Mouse (Mus musculus): Measurements from ENCODE around the gene Nipbl.

Gene Nipbl

DNA sequence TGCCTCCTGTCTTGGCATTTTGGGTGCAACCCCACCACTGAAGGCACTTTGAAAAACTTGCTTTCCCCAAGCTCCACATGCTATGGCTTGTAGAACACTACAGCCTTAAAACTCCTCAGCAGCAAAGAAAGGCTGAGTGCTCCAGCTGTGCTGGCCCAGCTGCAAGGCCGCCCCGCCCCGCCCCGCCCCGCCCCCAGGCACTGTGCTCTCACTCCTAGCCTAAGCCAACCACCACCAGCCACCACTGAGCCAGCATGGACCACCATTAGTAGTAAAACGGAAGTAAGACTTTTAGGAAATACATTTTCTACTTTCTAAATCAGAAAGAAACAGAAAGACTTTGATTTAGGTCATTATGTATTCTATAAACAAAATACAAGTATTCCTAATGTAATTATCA is 23.4 kb downstream of the Nipbl start:
- no peak for DNase-seq (ENCODE audit: extremely low read depth, low read depth, low spot score)

DNA sequence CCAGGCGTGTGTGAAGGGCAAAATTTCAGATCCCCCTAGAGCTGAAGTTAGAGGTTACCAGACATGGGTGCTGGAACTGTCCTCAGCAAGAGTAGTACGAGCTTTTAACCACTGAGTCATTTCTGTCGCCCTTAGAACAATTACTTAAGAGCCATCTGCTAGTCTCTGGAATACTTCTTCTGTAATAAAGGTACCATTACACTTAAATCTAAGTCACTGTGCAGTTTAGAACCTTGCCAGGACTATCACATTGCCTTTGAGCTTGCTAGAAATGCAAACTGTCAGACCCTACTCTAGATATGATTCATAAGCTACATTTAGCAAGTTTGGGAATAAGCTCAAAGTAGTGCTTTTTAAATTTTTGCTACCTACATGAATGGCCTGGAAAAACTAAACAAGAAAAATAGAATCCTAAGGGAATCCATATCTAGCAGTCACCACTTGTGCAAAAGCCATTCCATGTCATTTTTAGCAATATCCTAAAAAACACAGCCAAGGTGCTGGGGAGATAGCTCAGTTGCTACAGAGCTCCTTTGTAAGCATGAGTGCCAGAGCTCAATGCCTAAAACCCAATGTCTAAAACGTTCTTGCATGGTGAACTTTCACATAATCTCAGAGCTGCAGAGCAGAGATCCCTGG is 27.6 kb downstream of the Nipbl start:
- no peak for DNase-seq (ENCODE audit: extremely low read depth, low read depth, low spot score)

DNA sequence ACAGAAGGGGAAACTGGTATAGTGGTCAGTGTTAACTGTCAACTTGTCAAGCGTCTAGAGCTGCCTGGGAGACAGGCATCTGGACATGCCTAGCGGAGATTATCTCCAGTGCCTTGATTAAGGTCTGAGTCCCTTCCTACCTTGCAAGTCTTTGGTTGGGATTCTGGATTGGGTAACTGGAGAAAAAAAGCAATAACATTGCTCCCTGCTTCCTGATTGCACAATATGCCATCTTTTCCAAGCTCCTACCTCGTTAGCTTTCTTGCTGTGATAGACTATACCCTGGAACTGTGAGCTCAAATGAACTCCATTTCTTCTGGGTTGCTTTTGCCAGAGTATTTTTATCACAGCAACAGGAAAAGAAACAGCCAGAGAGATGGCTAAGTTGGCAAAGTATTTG is 30.9 kb downstream of the Nipbl start:
- DNase-seq (ENCODE audit: extremely low read depth, low read depth, low spot score) = peak; percentile 56

DNA sequence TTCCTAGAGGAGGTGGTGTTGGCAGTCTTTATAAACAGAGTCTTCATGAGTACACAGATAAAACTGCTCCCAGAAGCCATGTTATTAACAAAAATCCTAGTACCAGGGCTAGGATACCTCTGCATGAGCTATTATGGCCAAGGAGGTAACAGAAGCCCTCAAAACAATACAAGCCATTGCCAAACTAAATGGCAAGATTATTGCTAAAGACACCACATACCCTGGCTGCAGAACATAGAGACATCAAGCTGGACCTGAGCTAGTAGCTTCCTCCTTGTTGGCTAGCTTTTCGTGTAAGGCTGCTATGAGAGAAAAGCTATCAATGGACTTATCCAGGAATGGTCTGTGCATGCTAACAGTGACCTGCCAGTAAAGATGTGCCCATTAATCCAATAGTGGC is 32.4 kb downstream of the Nipbl start:
- no peak for DNase-seq (ENCODE audit: extremely low read depth, low read depth, low spot score)

- DNase-seq (ENCODE audit: extremely low read depth, low read depth, low spot score) = no peak
These were observed 33.0 kb downstream of the Nipbl start for GRCm38 (mm10) chr15:8411168-8411837.

- no peak for DNase-seq (ENCODE audit: extremely low read depth, low read depth, low spot score)
These were observed 37.2 kb downstream of the Nipbl start for GRCm38 (mm10) chr15:8407082-8407481.

GRCm38 (mm10) chr15:8406219-8406618 is 38.0 kb downstream of the Nipbl start:
- no peak for DNase-seq (ENCODE audit: extremely low read depth, low read depth, low spot score)

DNA sequence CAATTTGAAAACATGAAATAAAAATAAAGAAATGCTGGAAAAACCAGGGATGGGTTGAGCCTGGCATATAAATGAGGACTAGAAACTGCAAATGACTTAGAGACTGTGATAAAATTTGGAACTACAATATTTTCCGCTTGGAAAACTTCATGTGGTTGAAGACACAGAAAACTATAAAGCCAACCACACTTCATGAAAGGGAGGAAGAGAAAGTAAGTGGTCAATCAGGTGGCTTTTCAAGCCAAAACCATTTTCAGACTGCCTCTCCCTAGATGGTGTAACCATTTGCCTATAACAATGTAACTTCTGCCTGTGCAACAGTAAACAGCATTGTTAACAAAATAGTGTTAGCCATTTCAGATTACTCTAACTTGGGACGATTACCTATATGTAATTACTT is 41.7 kb downstream of the Nipbl start:
- no peak for DNase-seq (ENCODE audit: extremely low read depth, low read depth, low spot score)

GRCm38 (mm10) chr15:8401536-8401935 is 42.7 kb downstream of the Nipbl start:
- DNase-seq (ENCODE audit: extremely low read depth, low read depth, low spot score) = no peak

DNA sequence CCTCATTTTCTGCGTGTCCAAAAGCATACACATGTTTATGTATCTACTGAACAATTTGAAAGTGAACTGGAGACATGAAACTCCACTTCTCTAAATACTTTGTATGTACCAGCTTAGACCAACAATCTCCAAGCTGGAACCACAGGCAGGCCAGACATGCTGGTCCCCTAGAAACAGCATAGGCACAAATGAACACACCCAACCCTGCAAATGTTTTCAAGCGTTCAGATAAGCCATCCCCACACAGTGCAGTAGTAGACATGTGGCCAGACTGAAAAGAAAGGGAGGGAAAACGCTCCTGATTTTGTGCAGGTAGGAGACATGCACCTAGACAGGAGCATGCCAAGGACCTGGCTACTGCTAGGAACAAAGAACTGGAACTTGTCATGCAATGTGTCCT is 52.5 kb downstream of the Nipbl start:
- DNase-seq (ENCODE audit: extremely low read depth, low read depth, low spot score) = no peak

DNA sequence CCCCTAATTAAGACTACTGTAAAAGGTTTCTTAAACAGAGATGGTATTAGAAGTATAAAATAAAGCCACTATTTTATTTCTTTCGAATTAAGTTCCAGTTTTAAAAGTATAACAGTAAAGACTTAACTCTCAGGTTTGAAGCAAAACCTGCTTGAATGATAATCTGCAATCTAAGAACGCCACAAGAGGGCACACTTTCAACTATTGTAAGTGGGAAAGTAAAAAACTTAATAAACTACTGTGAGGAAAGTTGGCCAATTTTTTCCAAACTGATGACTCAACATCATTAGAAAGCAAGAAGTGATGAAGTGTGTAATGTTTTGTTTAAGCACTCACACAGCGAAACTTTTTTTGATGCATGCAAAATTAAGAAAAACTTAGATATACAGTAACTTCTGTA is 62.0 kb downstream of the Nipbl start:
- no peak for DNase-seq (ENCODE audit: extremely low read depth, low read depth, low spot score)

- no peak for DNase-seq (ENCODE audit: extremely low read depth, low read depth, low spot score)
These were observed 68.6 kb downstream of the Nipbl start for GRCm38 (mm10) chr15:8375657-8376056.

- no peak for DNase-seq (ENCODE audit: extremely low read depth, low read depth, low spot score)
These were observed 69.5 kb downstream of the Nipbl start for GRCm38 (mm10) chr15:8374724-8375123.

DNA sequence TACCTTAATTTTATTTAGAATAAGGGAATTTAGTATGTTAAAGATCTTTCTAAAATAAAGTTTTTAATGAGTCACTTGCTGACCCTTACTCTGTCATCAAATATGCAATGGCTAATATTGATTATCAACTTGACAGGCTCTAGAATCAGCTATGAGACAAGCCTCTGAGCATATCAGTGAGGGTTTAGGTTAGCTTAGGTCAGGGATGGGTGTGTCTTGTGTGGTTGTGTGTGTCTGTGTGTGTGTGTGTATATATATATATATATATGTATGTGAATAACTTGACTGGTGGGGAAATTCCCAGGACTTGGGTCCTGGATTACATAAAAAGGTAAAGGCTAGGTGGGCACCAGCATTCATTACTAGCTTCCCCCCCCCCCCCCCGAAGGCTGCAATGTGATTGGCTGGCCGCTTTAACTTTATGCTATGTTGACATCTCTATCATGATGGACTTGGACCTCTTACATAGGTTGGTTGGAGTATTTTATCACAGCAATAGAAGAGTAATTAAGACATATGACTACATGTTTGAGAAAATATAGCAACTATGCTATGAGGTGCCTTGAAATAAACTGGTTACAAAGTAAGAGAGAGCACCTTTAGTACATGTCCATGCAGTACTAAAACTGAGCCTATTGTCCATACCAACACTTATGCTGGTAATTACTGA is 97.0 kb downstream of the Nipbl start:
- DNase-seq (ENCODE audit: extremely low read depth, low read depth, low spot score) = no peak

DNA sequence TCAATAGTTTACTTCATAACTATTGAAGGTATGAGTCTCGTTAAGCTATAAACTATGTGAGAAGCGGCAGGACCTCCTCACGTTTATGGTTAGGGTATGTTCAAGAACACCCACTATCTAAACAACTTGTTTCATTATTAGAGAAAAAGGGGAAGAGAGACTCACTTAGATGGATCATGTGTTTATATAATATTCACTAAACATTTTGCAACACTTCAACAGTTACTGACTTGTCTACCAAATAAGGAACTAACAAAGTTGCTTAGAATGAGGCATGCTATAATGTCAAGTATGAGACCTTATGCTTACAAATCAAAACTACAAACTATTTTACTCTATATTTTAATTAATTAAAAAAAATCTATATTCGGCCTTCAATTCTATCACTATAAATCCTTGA is 103.7 kb downstream of the Nipbl start:
- DNase-seq (ENCODE audit: extremely low read depth, low read depth, low spot score) = no peak

DNA sequence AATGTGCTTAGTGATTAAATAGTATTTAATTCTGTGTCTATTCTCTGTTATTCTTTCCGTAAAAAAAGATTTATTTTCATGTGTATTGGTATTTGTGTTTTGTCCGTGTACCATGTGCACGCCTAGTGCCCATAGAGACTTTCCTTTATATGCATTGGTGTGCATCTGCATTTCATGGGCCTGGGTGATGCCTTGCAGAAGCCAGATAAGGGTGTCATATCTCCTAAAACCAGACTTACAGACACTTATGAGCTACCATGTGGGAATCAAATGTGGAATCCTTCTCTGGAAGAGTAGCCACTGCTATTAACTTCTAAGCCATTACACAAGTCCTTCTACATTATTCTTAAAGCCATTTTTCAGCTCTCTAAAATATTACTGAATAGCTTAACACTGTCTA is 112.7 kb downstream of the Nipbl start:
- no peak for DNase-seq (ENCODE audit: extremely low read depth, low read depth, low spot score)

- DNase-seq (ENCODE audit: extremely low read depth, low read depth, low spot score) = no peak
These were observed 118.6 kb downstream of the Nipbl start for GRCm38 (mm10) chr15:8325629-8326028.

DNA sequence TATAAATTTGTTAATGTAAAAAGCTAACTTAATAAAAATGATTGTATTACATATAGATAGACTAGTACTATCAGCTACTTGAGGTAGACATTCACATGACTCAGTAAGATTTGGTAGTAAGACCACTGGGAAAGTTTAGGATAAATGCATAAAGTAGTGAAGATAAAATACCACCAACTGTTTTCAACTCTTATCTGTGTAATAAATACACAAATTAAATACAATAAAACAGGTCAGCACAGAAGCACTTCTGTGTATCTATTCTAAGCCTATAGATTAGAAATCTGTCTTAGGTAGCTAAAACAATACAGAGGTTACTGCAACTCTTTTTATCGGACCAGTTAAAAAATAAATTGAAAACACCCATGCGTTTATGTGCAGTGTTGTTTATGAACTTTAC is 119.4 kb downstream of the Nipbl start:
- DNase-seq (ENCODE audit: extremely low read depth, low read depth, low spot score) = no peak

DNA sequence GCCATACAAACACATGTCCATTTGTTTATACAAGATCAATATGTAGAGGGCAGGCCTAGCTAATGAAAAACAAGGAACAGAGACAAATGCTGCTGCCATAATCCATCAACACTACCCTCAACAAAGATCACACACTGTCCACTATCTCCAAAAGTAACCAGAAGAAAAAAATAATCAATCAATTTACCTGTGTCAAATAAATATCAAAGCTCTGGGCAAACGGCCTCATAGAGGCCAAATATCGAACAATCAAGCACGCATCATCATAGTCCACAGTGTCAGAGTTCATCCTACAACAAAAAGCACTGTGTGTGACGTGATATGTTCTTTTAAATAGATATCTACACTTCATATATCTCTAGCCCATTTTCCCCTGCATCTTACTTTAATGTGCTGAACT is 120.2 kb downstream of the Nipbl start:
- DNase-seq (ENCODE audit: extremely low read depth, low read depth, low spot score) = no peak

- DNase-seq (ENCODE audit: extremely low read depth, low read depth, low spot score) = no peak
These were observed 122.8 kb downstream of the Nipbl start for GRCm38 (mm10) chr15:8321491-8321890.

DNA sequence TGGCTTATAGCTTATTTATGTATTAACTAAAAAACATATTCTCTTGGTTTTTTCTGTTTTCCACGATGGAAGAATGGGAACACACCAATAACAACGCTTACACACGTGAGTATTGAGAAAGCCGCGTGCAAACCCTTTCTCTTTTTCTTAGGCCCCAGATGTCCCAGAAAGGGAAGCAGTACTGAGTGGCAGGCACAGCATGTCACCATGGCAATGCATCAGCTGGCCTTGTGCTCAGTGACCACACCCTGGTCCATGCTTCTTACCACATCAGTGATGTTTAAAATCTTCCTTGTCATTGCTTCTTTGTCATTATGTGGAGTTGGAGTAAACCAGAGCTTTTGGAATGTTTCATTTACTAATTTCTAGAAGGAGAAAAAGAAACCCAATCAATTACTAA is 125.1 kb downstream of the Nipbl start:
- no peak for DNase-seq (ENCODE audit: extremely low read depth, low read depth, low spot score)

GRCm38 (mm10) chr15:8317381-8317780 is 126.9 kb downstream of the Nipbl start:
- no peak for DNase-seq (ENCODE audit: extremely low read depth, low read depth, low spot score)

Measured in fat pad, adult 2 months (tissue).